Mouse (Mus musculus) kidney, postnatal 10 days (tissue): Measurements from ENCODE around the gene Plcb3.

Experiments
- DNase-seq: peaks from one replicate; pipeline ENCODE4 v3.0.0; 2021; ENCODE audit warnings: mixed read lengths

The Plcb3 gene

GRCm38 (mm10) chr19:6990712-6991111, 14.4 kb upstream of the Plcb3 start:
- no peak for DNase-seq

GRCm38 (mm10) chr19:6989251-6989650, 13.0 kb upstream of the Plcb3 start:
- DNase-seq = peak; percentile 12

- DNase-seq = no peak
Measured at GRCm38 (mm10) chr19:6987904-6988285, 11.6 kb upstream of the Plcb3 start.

GRCm38 (mm10) chr19:6987061-6987903, 11.0 kb upstream of the Plcb3 start, which contains the start of gene Vegfb:
Gene Vegfb, minus strand, starts transcription at chr19:6987651.
- DNase-seq = peak; percentile 84

- DNase-seq = peak; percentile 16
Measured at GRCm38 (mm10) chr19:6985951-6986708, 9.9 kb upstream of the Plcb3 start.

GRCm38 (mm10) chr19:6985300-6985699, 9.0 kb upstream of the Plcb3 start:
- peak; percentile 30 for DNase-seq

GRCm38 (mm10) chr19:6983621-6984020, 7.4 kb upstream of the Plcb3 start:
- DNase-seq = no peak

- DNase-seq = no peak
Measured at GRCm38 (mm10) chr19:6981465-6981864, 5.2 kb upstream of the Plcb3 start.

- DNase-seq = peak; percentile 99
Measured at GRCm38 (mm10) chr19:6980381-6981093, 4.3 kb upstream of the Plcb3 start, which contains the start of gene Fkbp2. Gene Fkbp2, minus strand, starts transcription at chr19:6980501.

GRCm38 (mm10) chr19:6979486-6980380, 3.5 kb upstream of the Plcb3 start:
- peak; percentile 100 for DNase-seq

- DNase-seq = peak; percentile 62
Measured at GRCm38 (mm10) chr19:6979001-6979479, 2.8 kb upstream of the Plcb3 start.

- no peak for DNase-seq
Measured at GRCm38 (mm10) chr19:6978639-6978974, 2.3 kb upstream of the Plcb3 start.

GRCm38 (mm10) chr19:6977759-6978638, 1.7 kb upstream of the Plcb3 start:
- DNase-seq = no peak

- DNase-seq = peak; percentile 94
Measured at GRCm38 (mm10) chr19:6974211-6975205, 1.8 kb downstream of the Plcb3 start, which contains the start of gene Ppp1r14b. Gene Ppp1r14b, plus strand, starts transcription at chr19:6974968.

GRCm38 (mm10) chr19:6973581-6974190, 2.6 kb downstream of the Plcb3 start:
- DNase-seq = no peak

GRCm38 (mm10) chr19:6972247-6972917, 3.9 kb downstream of the Plcb3 start:
- DNase-seq = no peak

- no peak for DNase-seq
Measured at GRCm38 (mm10) chr19:6971644-6972043, 4.6 kb downstream of the Plcb3 start.

- peak; percentile 49 for DNase-seq
Measured at GRCm38 (mm10) chr19:6970460-6971085, 5.7 kb downstream of the Plcb3 start.
